ENCODE assay signal across 17 mouse cellular contexts in the genomic region with DNA sequence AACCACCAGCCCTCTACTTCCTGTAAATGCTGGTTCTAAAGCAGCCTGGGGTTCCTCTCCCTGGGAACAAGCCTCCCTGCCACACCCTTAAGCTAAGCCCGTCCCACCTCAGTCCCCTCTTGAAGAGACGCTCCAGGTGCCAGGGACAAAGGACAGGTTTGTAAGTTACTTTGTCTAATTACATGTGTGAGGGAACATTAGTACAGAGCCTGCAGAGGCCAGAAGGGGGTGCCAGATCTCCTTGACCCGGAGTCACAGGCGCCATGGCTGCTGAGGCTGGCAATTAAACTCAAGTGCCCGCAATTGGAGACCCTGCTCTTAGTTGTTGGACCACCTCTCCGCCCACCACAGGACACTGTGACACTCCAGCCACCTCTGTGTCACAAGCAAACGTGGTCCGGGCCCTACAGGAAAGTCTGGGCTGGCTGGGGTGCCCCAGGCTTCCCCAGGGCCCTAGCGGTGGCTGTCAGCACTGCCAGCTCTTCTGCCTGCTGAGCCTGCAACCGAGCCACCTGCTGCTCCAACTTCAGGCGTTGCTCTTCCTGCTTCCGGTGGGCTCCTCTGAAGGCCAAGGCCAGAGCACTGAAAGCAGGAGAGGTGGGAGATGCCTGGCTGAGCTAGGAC. TPM values are rescaled to one million over a fixed set of nuclear protein-coding genes. Genes with fewer than 3 reads are reported as not detected.
DNase-seq lines count a peak whose midpoint lies in the region; ATAC-seq and TF ChIP-seq lines count a peak whose summit lies in the region.
"Had no signal": no experiment of that assay in that cellular context is flagged by ENCODE, and none has a peak within 500 bp of the region (broad histone marks: within the 10 kb centered on the region; RNA-seq: fewer than 3 reads in every experiment).

No protein-coding gene starts in this region.

- H3K27me3 ChIP-seq in heart, adult 2 months (ENCODE audit: control insufficient read depth, insufficient read depth, low read length): no peaks in the 10 kb centered on the region
- no peaks in the 10 kb centered on the region for H3K27me3 ChIP-seq in heart, embryonic 12.5 days (replicated peaks)
- H3K27me3 ChIP-seq in E14TG2a.4 (ENCODE audit: insufficient read depth, low read length): peaks cover 6% of the 10 kb centered on the region
- no peaks in the 10 kb centered on the region for H3K27me3 ChIP-seq in embryonic facial prominence, embryonic 10.5 days (replicated peaks; ENCODE audit: low read depth, poor library complexity, severe bottlenecking)
- H3K27me3 ChIP-seq: midbrain, embryonic 15.5 days had no signal

- peaks cover 4% of the 10 kb centered on the region; the same call in 1 of the 2 replicates for H3K79me2 ChIP-seq in heart, adult 2 months (replicated peaks; ENCODE audit: control insufficient read depth, insufficient read depth, low read length)

- no peak for ATAC-seq in heart, embryonic 12.5 days (ENCODE audit: insufficient number of reproducible peaks, low FRiP score)
- ATAC-seq in frontal cortex, adult (ENCODE audit: low TSS enrichment): no peak
- no peak for ATAC-seq in monocyte, adult 5-6 weeks (replicated peaks; ENCODE audit: insufficient number of reproducible peaks, low FRiP score, low TSS enrichment, poor library complexity, severe bottlenecking)
- ATAC-seq: forebrain, embryonic 15.5 days; midbrain, embryonic 15.5 days had no signal

- TF ChIP-seq POLR2A in heart, adult 2 months (IDR thresholded peaks at IDR 0.05; ENCODE audit: insufficient read depth, low read depth, low read length): no peak

- peak; percentile 43 for TF ChIP-seq CTCF in heart, adult 2 months (IDR thresholded peaks at IDR 0.05)
- peak; percentile 45 for TF ChIP-seq CTCF in layer of hippocampus, adult 2 months (conservative IDR thresholded peaks at IDR 0.05)
- peak; percentile 62 for TF ChIP-seq CTCF in E14TG2a.4 (conservative IDR thresholded peaks at IDR 0.05; ENCODE audit: low read length)

- H3K36me3 ChIP-seq in heart, adult 2 months (ENCODE audit: control insufficient read depth, insufficient read depth, low read length): no peaks in the 10 kb centered on the region
- H3K36me3 ChIP-seq in heart, embryonic 12.5 days: no peaks in the 10 kb centered on the region
- H3K36me3 ChIP-seq in E14TG2a.4 (ENCODE audit: insufficient read depth, low read length): no peaks in the 10 kb centered on the region
- H3K36me3 ChIP-seq in embryonic facial prominence, embryonic 10.5 days (replicated peaks): no peaks in the 10 kb centered on the region
- H3K36me3 ChIP-seq: forebrain, embryonic 15.5 days; liver, embryonic 15.5 days; midbrain, embryonic 15.5 days had no signal

- H3K4me2 ChIP-seq in heart, embryonic 12.5 days: no peak overlapping the region
- H3K4me2 ChIP-seq: forebrain, embryonic 15.5 days; liver, embryonic 15.5 days; midbrain, embryonic 15.5 days had no signal

- no peak overlapping the region for H3K9ac ChIP-seq in heart, adult 2 months (ENCODE audit: low read depth, low read length)
- no peak overlapping the region for H3K9ac ChIP-seq in heart, embryonic 12.5 days
- H3K9ac ChIP-seq: forebrain, embryonic 15.5 days; liver, embryonic 15.5 days; midbrain, embryonic 15.5 days had no signal

- no peak for DNase-seq in heart, adult 2 months
- DNase-seq in layer of hippocampus, adult 2 months (ENCODE audit: low spot score in 2 of 2): no peak
- no peak for DNase-seq in layer of hippocampus, postnatal 36 days
- no peak for DNase-seq in embryonic facial prominence, embryonic 10.5 days (ENCODE audit: low spot score)
- DNase-seq: adrenal gland, adult 2 months; cerebellum, adult 9-10 months; gastrocnemius, adult 2 months; heart, postnatal 14 days; thymus, adult 18-20 months had no signal

- peaks cover 7% of the 10 kb centered on the region for H3K4me1 ChIP-seq in heart, adult 2 months (ENCODE audit: control insufficient read depth, insufficient read depth, low read length)
- peaks cover 16% of the 10 kb centered on the region for H3K4me1 ChIP-seq in heart, embryonic 12.5 days (replicated peaks)
- peaks cover 69% of the 10 kb centered on the region for H3K4me1 ChIP-seq in E14TG2a.4 (replicated peaks; ENCODE audit: low read depth, low read length)
- H3K4me1 ChIP-seq in embryonic facial prominence, embryonic 10.5 days: peaks cover 33% of the 10 kb centered on the region

- 77% methylated on average over 12 of the region's 12 CpGs for WGBS in heart, adult 2 months
- 64% methylated on average over 12 of the region's 12 CpGs for WGBS in heart, embryonic 12.5 days
- 73% methylated on average over 12 of the region's 12 CpGs for WGBS in embryonic facial prominence, embryonic 10.5 days

- no peak overlapping the region for H3K4me3 ChIP-seq in heart, adult 2 months
- no peak overlapping the region for H3K4me3 ChIP-seq in heart, embryonic 12.5 days
- no peak overlapping the region for H3K4me3 ChIP-seq in layer of hippocampus, adult 2 months
- peak overlapping the region; percentile 73 for H3K4me3 ChIP-seq in E14TG2a.4 (replicated peaks; ENCODE audit: low read length)
- peak overlapping the region; percentile 6; the same call in 1 of the 2 replicates for H3K4me3 ChIP-seq in embryonic facial prominence, embryonic 10.5 days
- H3K4me3 ChIP-seq: forebrain, embryonic 15.5 days; gastrocnemius, adult 2 months; liver, embryonic 15.5 days; midbrain, embryonic 15.5 days had no signal

- TF ChIP-seq EP300 in heart, adult 2 months (IDR thresholded peaks at IDR 0.05; ENCODE audit: insufficient read depth, low read depth, low read length): no peak

- no peak overlapping the region for H3K27ac ChIP-seq in heart, adult 2 months
- no peak overlapping the region for H3K27ac ChIP-seq in heart, embryonic 12.5 days (ENCODE audit: poor library complexity, severe bottlenecking)
- H3K27ac ChIP-seq in layer of hippocampus, adult 2 months: no peak overlapping the region
- peak overlapping the region; percentile 44; the same call in 1 of the 2 replicates for H3K27ac ChIP-seq in embryonic facial prominence, embryonic 10.5 days (replicated peaks)
- H3K27ac ChIP-seq: forebrain, embryonic 15.5 days; gastrocnemius, adult 2 months; liver, embryonic 15.5 days; macrophage; midbrain, embryonic 15.5 days had no signal

- intact Hi-C loops in heart, adult 2 months (cut with DNase I): no loop called here

- no peaks in the 10 kb centered on the region for H3K9me3 ChIP-seq in heart, embryonic 12.5 days (replicated peaks)
- H3K9me3 ChIP-seq in E14TG2a.4 (ENCODE audit: low read length): no peaks in the 10 kb centered on the region
- no peaks in the 10 kb centered on the region for H3K9me3 ChIP-seq in embryonic facial prominence, embryonic 10.5 days
- H3K9me3 ChIP-seq: forebrain, embryonic 15.5 days; liver, embryonic 15.5 days; midbrain, embryonic 15.5 days had no signal

RNA-seq across cellular contexts. Expression of a gene that starts 3.6 kb away (rescaled TPM):
- total RNA-seq in heart, adult 2 months (2021): 10 to 100 TPM; 47.6 to 56.7 TPM
- polyA plus RNA-seq in heart, adult 2 months (2012; rRNA removed): 53.9 and 63.2 TPM in 2 replicates
- polyA plus RNA-seq in heart, embryonic 12.5 days (2016; fragmentation: Nextera tagmentation; extraction: Ambion mirVana): 63.6 and 64.3 TPM in 2 replicates
- total RNA-seq in layer of hippocampus, adult 2 months (2021): 10 to 100 TPM; 41.9 TPM
- 10 to 100 TPM; 42.6 to 47.1 TPM for total RNA-seq in layer of hippocampus, postnatal 36 days (2021)
- polyA plus RNA-seq in embryonic facial prominence, embryonic 10.5 days (2016; fragmentation: Nextera tagmentation; extraction: Ambion mirVana): 63.6 and 78.0 TPM in 2 replicates
- 3.4 to 11.6 TPM (median 9.4 TPM) in 3 replicates for total RNA-seq in monocyte, adult 5-6 weeks (2017)

RNA-seq across cellular contexts. Expression of a gene that starts 10.3 kb away (rescaled TPM):
- total RNA-seq in heart, adult 2 months (2021): 10 to 100 TPM; 22.9 to 23.9 TPM
- 71.7 and 72.2 TPM in 2 replicates for polyA plus RNA-seq in heart, adult 2 months (2012; rRNA removed)
- 4.8 and 6.1 TPM in 2 replicates for polyA plus RNA-seq in heart, embryonic 12.5 days (2016; fragmentation: Nextera tagmentation; extraction: Ambion mirVana)
- 1 to 10 TPM; 3.3 to 4.3 TPM for total RNA-seq in layer of hippocampus, adult 2 months (2021)
- total RNA-seq in layer of hippocampus, postnatal 36 days (2021): 1 to 10 TPM; 3.6 to 5.1 TPM
- polyA plus RNA-seq in embryonic facial prominence, embryonic 10.5 days (2016; fragmentation: Nextera tagmentation; extraction: Ambion mirVana): 5.4 and 5.5 TPM in 2 replicates
- total RNA-seq in monocyte, adult 5-6 weeks (2017): 0.10 TPM in 1 of 3 replicates, not detected in the others
- polyA plus RNA-seq: macrophage had no signal

RNA-seq across cellular contexts. Expression of a gene that starts 11.3 kb away (rescaled TPM):
- 10 to 100 TPM; 62.8 to 70.2 TPM for total RNA-seq in heart, adult 2 months (2021)
- 88.7 and 91.3 TPM in 2 replicates for polyA plus RNA-seq in heart, adult 2 months (2012; rRNA removed)
- polyA plus RNA-seq in heart, embryonic 12.5 days (2016; fragmentation: Nextera tagmentation; extraction: Ambion mirVana): 77.6 and 94.2 TPM in 2 replicates
- 100 to 1,000 TPM in 1 of 2 experiments, 10 to 100 TPM in 1; 98.3 to 102 TPM for total RNA-seq in layer of hippocampus, adult 2 months (2021)
- 10 to 100 TPM; 92.1 to 93.4 TPM for total RNA-seq in layer of hippocampus, postnatal 36 days (2021)
- polyA plus RNA-seq in embryonic facial prominence, embryonic 10.5 days (2016; fragmentation: Nextera tagmentation; extraction: Ambion mirVana): 109 and 110 TPM in 2 replicates
- 49.7 to 68.7 TPM (median 61.4 TPM) in 3 replicates for total RNA-seq in monocyte, adult 5-6 weeks (2017)

RNA-seq across cellular contexts. Expression of a gene that starts 14.2 kb away (rescaled TPM):
- 10 to 100 TPM; 12.4 to 15.2 TPM for total RNA-seq in heart, adult 2 months (2021)
- 8.0 and 9.1 TPM in 2 replicates for polyA plus RNA-seq in heart, adult 2 months (2012; rRNA removed)
- 5.5 and 5.7 TPM in 2 replicates for polyA plus RNA-seq in heart, embryonic 12.5 days (2016; fragmentation: Nextera tagmentation; extraction: Ambion mirVana)
- 10 to 100 TPM; 15.4 to 15.9 TPM for total RNA-seq in layer of hippocampus, adult 2 months (2021)
- 10 to 100 TPM; 12.1 to 14.1 TPM for total RNA-seq in layer of hippocampus, postnatal 36 days (2021)
- 4.0 and 5.0 TPM in 2 replicates for polyA plus RNA-seq in embryonic facial prominence, embryonic 10.5 days (2016; fragmentation: Nextera tagmentation; extraction: Ambion mirVana)
- total RNA-seq in monocyte, adult 5-6 weeks (2017): 11.9 to 24.2 TPM (median 16.3 TPM) in 3 replicates

RNA-seq across cellular contexts. Expression of a gene that starts 18.7 kb away (rescaled TPM):
- 100 to 1,000 TPM; 140 to 169 TPM for total RNA-seq in heart, adult 2 months (2021)
- 112 and 120 TPM in 2 replicates for polyA plus RNA-seq in heart, adult 2 months (2012; rRNA removed)
- polyA plus RNA-seq in heart, embryonic 12.5 days (2016; fragmentation: Nextera tagmentation; extraction: Ambion mirVana): 68.6 and 69.9 TPM in 2 replicates
- total RNA-seq in layer of hippocampus, adult 2 months (2021): 100 to 1,000 TPM; 107 to 117 TPM
- total RNA-seq in layer of hippocampus, postnatal 36 days (2021): 100 to 1,000 TPM; 105 to 108 TPM
- 83.1 and 84.3 TPM in 2 replicates for polyA plus RNA-seq in embryonic facial prominence, embryonic 10.5 days (2016; fragmentation: Nextera tagmentation; extraction: Ambion mirVana)
- 172 to 275 TPM (median 266 TPM) in 3 replicates for total RNA-seq in monocyte, adult 5-6 weeks (2017)

Comparison
In these comparisons a context has a peak if more than half of its experiments do, and no peak if none do; other contexts are left out.
1. H3K4me3 ChIP-seq: peak in E14TG2a.4 (single experiment) and embryonic facial prominence, embryonic 10.5 days (single experiment); none in heart, adult 2 months (single experiment), heart, embryonic 12.5 days (single experiment) and layer of hippocampus, adult 2 months (single experiment).
2. Peak in every context shown above with its lines, with median percentiles within 50 percentile points of each other: CTCF ChIP-seq.